Mouse (Mus musculus): Measurements from ENCODE around the gene Clec16a.

Clec16a gene

DNA sequence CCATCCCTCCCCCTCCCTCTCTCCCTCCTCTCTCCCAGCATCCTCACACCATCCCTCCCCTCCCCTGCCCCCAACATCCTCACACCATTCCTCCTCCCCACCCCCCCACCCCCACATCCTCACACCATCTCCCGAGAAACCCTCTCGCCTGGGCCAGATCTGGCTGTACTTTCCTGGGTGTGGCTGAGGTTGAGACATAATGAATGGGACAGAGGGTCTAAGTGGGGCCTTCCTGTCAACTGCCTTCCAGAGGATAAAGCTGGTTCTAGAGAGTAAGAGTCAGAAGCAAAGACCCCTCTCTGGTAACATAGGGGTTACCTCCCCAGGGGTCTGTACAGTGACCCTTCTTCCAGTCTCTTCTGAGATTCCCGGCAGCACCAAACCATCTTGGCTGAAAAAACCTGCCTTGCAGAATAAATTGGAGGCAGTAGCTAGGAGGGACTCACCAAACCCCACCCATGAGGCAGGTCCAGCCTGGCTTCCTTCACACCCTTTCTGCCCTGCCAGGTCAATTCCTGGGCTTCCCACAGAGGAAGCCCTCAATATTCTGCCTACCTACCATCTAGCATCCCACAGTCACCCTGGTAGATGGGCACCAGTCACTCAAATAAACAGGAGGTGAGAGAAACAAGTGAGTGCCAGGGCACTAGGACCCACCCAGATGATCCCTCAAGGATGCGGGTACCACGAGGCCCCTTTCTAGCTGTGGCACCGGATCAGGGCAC, 218.6 kb downstream of the Clec16a start:
- POLR2A ChIA-PET = interaction anchor here in 2 of 4 experiments (0.8 to 3.3 kb wide), 2 partner anchors 23 to 188 kb away, joined by 6 to 9 read pairs; no protein-coding TSS in a partner anchor
- CTCF ChIA-PET = no interaction called here

GRCm38 (mm10) chr16:10764323-10764722, 219.2 kb downstream of the Clec16a start:
- POLR2A ChIA-PET = interaction anchor here in 2 of 4 experiments (0.5 to 3.3 kb wide), 2 partner anchors 22 to 166 kb away, joined by 3 to 9 read pairs; no protein-coding TSS in a partner anchor
- CTCF ChIA-PET = no interaction called here

- CTCF ChIA-PET = interaction anchor here (0.6 to 1.2 kb wide), 10 partner anchors 15 to 506 kb away, joined by 3 to 5 read pairs (median 3); partner anchors contain the start of gene Tnp2 (in 1 of the 4)
- POLR2A ChIA-PET = interaction anchor here in 1 of 4 experiments (1.0 kb wide), 1 partner anchor 127 kb away, joined by 3 read pairs; no protein-coding TSS in a partner anchor
Observed at GRCm38 (mm10) chr16:10767158-10767557, 222.0 kb downstream of the Clec16a start.

GRCm38 (mm10) chr16:10768821-10769220, 223.7 kb downstream of the Clec16a start:
- POLR2A ChIA-PET = interaction anchor here in 1 of 4 experiments (1.2 kb wide), 1 partner anchor 9 kb away, joined by 3 read pairs; no protein-coding TSS in a partner anchor

GRCm38 (mm10) chr16:10769661-10770060, 224.5 kb downstream of the Clec16a start:
- POLR2A ChIA-PET = interaction anchor here in 3 of 4 experiments (0.7 to 1.2 kb wide), 3 partner anchors 10 to 116 kb away, joined by 3 to 4 read pairs (median 3); no protein-coding TSS in a partner anchor
- CTCF ChIA-PET = interaction anchor here (0.6 to 1.4 kb wide), 7 partner anchors 12 to 430 kb away, joined by 3 to 4 read pairs (median 3); no protein-coding TSS in a partner anchor

More at GRCm38 (mm10) chr16:10768821-10769220, 223.7 kb downstream of the Clec16a start:
- CTCF ChIA-PET = interaction anchor here in 1 of 4 experiments (0.7 kb wide), 1 partner anchor 9 kb away, joined by 3 read pairs; no protein-coding TSS in a partner anchor

- CTCF ChIA-PET = interaction anchor here in 3 of 4 experiments (0.5 to 1.4 kb wide), 5 partner anchors 10 to 205 kb away, joined by 3 to 5 read pairs (median 4); no protein-coding TSS in a partner anchor
Observed at GRCm38 (mm10) chr16:10770531-10771325, 225.6 kb downstream of the Clec16a start.

DNA sequence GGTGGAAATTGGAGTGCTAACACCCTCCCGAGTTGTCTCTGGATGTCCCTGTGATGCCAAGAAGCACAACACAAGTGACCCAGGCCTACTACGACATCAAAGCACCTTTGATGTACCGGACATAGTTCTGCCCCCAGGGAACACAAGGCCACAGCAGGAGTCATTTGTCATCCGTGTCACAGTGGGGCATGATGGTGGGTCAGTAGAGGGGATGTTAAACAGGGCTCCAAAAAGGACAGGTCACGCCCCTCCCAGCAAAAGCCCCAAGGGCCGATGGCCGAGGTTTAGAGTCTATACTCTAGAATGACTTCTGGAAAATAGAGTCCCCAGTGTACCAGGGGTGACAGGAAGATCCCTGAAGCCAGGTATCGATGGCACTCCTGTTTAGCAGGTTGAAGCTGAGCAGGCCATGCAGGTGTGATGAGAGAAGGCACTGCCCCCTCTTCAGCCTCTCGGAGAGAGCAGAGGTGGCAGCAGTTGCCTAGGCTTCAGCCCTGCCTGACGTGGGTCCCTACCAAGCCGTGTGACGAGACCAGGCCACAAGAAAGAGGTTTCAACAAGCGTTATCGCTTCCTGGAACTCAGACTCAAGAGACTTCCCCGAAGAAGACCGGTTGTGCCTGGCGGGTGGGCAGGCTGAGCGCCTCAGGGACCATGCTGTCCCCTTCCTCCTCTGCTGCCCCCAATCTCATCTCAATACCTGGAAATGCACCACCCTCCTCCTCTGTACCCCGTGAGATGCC, 226.8 kb downstream of the Clec16a start:
- CTCF ChIA-PET = no interaction called here

More at GRCm38 (mm10) chr16:10770531-10771325, 225.6 kb downstream of the Clec16a start:
- POLR2A ChIA-PET = interaction anchor here in 1 of 4 experiments (0.7 to 1.1 kb wide), 4 partner anchors 14 to 201 kb away, joined by 3 to 6 read pairs (median 3); partner anchors contain the start of gene Socs1

DNA sequence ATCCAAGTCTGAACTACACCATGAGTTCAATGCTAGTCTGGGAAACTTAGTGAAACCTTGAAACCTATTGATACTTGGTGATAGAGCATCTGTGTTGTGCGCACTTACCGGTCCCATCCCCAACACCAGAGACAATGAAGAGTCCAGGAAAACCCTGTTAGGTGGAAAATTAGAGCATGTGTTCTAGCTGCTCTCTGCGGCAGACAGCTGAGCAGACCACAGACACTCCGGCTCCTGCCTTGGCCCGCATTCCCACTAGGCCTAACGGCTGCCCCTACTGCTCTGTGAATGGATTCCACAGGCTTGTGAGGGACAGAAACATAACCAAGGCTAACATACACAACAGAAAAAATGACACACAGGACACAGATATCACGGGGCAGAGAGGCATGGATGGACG, 228.4 kb downstream of the Clec16a start:
- ChIA-PET POLR2A (no interaction called here), CTCF (interaction anchor here in 1 of 4 experiments (0.5 kb wide), 1 partner anchor 50 kb away, joined by 5 read pairs; no protein-coding TSS in a partner anchor)

More for the DNA sequence above, 226.8 kb downstream of the Clec16a start:
- POLR2A ChIA-PET = no interaction called here

- ChIA-PET POLR2A (interaction anchor here in 1 of 4 experiments (0.9 kb wide), 1 partner anchor 243 kb away, joined by 3 read pairs; no protein-coding TSS in a partner anchor), CTCF (interaction anchor here in 2 of 4 experiments (0.6 to 1.6 kb wide), 3 partner anchors 11 to 20 kb away, joined by 3 to 7 read pairs (median 3); partner anchors contain the start of gene Socs1 (in 1 of the 2))
Observed at GRCm38 (mm10) chr16:10774726-10775125, 229.6 kb downstream of the Clec16a start.

DNA sequence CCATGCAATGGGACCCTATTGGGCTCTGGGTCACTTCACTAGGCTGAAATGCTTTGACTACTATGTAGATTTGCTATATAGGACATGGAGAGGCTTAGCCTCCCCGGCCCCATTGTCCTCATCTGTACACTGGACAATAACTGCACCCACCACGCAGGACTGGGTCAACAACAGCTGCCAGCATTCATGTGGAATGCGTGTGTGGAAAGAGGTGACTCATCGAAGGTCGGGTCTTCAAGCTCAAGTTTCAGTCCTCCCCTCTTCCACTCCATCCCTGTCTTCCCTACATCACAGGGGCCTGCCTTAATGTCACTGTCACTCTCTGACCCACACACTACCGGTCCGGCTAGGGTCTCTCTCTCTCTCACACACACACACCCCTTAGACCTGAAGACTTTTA, 231.2 kb downstream of the Clec16a start:
- POLR2A ChIA-PET = interaction anchor here in 2 of 4 experiments (0.7 to 1.1 kb wide), 4 partner anchors 9 to 200 kb away, joined by 3 read pairs; no protein-coding TSS in a partner anchor
- CTCF ChIA-PET = interaction anchor here in 1 of 4 experiments (0.5 kb wide), 1 partner anchor 462 kb away, joined by 3 read pairs; no protein-coding TSS in a partner anchor

GRCm38 (mm10) chr16:10777579-10778160, 232.5 kb downstream of the Clec16a start:
- ChIA-PET POLR2A (interaction anchor here in 1 of 4 experiments (0.9 to 1.4 kb wide), 3 partner anchors 9 to 365 kb away, joined by 3 read pairs; partner anchors contain the start of gene Nubp1), CTCF (interaction anchor here in 2 of 4 experiments (0.7 to 1.0 kb wide), 3 partner anchors 9 kb away, joined by 3 to 5 read pairs (median 3); no protein-coding TSS in a partner anchor)

DNA sequence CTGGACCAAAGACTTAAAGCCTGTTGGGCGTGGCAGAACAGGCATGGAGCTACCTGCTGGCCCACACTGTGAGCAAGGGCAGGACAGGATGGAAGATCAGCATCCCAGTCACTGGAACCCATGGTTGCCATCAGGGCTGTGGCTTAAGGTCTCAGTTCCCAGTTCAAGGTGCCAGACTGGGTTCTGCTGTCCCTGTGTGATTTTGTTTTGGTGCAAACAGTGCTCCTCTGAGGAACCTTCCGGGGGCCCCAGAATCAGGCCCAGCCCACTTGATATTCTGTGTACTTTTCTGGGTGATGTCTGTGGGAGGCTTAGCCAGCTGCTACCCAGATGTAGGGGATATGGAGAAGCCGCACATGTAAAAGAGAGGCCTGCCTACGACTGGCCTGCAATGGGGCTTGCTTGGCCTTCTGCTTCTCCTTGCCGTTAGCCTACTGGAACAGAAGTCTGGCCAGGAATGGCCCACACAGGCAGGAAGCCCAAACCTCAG, 235.5 kb downstream of the Clec16a start:
- POLR2A ChIA-PET = no interaction called here
- CTCF ChIA-PET = no interaction called here

DNA sequence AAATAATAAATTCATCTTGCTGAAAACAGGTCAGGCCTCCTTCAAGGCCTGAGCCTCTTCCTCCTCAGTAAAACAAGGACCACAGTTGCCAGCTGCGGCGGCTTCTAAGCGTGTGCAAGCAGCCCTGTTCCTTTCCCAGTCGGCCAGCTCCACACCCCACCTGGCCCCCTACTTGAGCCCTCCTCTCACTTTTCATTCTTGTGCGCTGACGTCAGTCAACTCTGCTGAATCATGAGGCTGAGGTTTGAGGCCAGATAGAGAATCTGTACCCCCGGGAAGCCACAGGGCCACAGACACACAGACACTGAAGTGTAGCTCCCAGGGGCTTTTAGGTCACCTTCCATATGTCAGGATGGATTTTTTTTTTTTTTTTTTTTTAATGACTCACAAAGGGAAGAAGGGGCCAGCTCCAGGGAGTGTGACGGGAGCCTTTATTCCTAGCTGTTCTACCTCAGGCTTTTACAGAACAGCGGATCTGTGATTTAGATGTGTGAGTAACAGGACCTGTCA, 236.8 kb downstream of the Clec16a start:
- CTCF ChIA-PET = interaction anchor here (0.5 to 1.6 kb wide), 14 partner anchors 15 to 1632 kb away, joined by 3 to 7 read pairs (median 3); no protein-coding TSS in a partner anchor
- POLR2A ChIA-PET = interaction anchor here (0.6 to 1.6 kb wide), 10 partner anchors 13 to 496 kb away, joined by 3 to 7 read pairs (median 3); no protein-coding TSS in a partner anchor

DNA sequence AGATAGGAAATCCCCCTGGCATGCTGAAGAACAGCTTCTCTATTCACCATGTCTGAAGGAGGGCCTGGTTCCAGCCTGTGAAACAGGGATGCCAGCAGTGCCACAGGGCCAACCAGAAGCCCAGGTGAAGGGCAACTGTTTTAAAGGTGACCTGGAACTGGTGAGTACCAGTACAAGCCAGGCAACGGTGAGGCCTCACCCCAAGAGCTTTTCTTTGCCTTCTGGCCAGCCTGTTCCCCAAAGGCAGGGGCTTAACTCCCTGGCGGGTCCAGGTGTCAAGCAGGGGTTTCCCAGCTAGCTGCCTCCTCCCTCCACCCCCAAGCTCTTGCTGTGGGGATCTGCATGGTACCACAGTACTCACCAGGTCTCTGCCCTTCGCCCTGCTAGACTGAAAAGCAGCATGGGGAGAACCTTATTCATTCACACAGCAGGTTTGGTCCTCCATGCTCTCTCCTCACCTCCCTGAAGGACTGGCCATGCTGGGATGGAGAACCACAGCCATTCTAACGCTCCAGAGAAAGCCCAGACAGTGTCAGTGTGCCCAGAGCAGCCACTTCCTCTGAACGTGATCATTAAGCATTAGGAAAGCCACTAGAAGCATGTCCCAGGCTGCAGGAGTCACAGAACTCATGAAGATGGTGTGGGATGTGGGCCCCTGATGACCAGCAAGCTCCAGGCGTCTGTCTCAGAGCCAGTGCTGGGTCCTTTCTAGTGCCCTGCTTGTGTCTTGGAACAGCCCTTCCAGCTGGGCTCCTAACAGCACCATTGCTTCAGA, 237.4 kb downstream of the Clec16a start:
- ChIA-PET CTCF (interaction anchor here in 3 of 4 experiments (0.5 to 1.6 kb wide), 10 partner anchors 15 to 416 kb away, joined by 3 to 7 read pairs (median 3); no protein-coding TSS in a partner anchor), POLR2A (interaction anchor here in 2 of 4 experiments (0.7 to 1.6 kb wide), 6 partner anchors 23 to 497 kb away, joined by 3 to 7 read pairs (median 3); no protein-coding TSS in a partner anchor)

DNA sequence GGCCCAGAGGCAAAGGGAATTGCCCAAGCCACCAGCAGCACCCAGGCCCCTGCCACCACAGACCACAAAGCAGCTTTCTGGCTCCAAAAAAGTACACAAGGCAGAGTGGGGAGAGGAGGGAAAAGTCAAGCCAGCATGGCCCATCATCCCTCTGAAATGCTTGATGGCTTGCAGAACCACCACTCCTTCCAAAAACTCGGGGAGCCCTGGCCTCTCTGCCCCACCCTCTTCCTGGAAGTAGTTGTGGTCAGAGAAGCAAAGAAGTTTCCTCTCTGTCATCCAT, 238.0 kb downstream of the Clec16a start:
- ChIA-PET POLR2A (interaction anchor here in 1 of 4 experiments (1.1 kb wide), 1 partner anchor 43 kb away, joined by 3 read pairs; no protein-coding TSS in a partner anchor), CTCF (interaction anchor here in 1 of 4 experiments (1.0 to 1.6 kb wide), 3 partner anchors 118 to 218 kb away, joined by 3 to 7 read pairs (median 5); no protein-coding TSS in a partner anchor)

- CTCF ChIA-PET = interaction anchor here in 2 of 4 experiments (1.5 to 3.2 kb wide), 3 partner anchors 118 to 218 kb away, joined by 3 to 17 read pairs (median 7); no protein-coding TSS in a partner anchor
Observed at GRCm38 (mm10) chr16:10783451-10783850, 238.3 kb downstream of the Clec16a start.

More at GRCm38 (mm10) chr16:10783451-10783850, 238.3 kb downstream of the Clec16a start:
- POLR2A ChIA-PET = interaction anchor here in 3 of 4 experiments (0.7 to 3.2 kb wide), 3 partner anchors 52 to 253 kb away, joined by 3 to 8 read pairs (median 4); partner anchors contain the start of gene Rmi2 (in 1 of the 3)
